Mouse (Mus musculus) liver, adult 2 months (tissue): Measurements from ENCODE around the gene Serpinb9. TPM values are rescaled to one million over a fixed set of nuclear protein-coding genes. Genes with fewer than 3 reads are reported as not detected.
"Not testable (repeated sequence)": the region's sequence is repeated elsewhere in the genome, so short reads cannot be mapped to it uniquely, and the experiment has no call there.

Source experiments
- DNase-seq: peaks from one replicate; pipeline ENCODE4 v3.0.0-alpha.2; 2011; ENCODE audit warnings: low read depth, low spot score; ENCODE audit errors: extremely low read depth
- H3K27ac ChIP-seq: fragments of 200-500 bp; replicated peaks from 2 replicates; pipeline ENCODE4 v1.5.1; 2012; ENCODE audit warnings: low read depth, mild to moderate bottlenecking, control low read depth, inconsistent platforms, low read length; ENCODE audit not compliant: insufficient read depth
- H3K27me3 ChIP-seq: fragments of 200-500 bp; 2 replicates; pipeline ENCODE4 v1.6.1; 2012; ENCODE audit warnings: mild to moderate bottlenecking, moderate library complexity, low read length, inconsistent platforms; ENCODE audit not compliant: control insufficient read depth, insufficient read depth
- H3K36me3 ChIP-seq: fragments of 200-500 bp; 2 replicates; pipeline ENCODE4 v1.6.1; 2012; ENCODE audit warnings: low read length, inconsistent platforms; ENCODE audit not compliant: control insufficient read depth, insufficient read depth
- H3K4me1 ChIP-seq: fragments of 200-500 bp; 2 replicates; pipeline ENCODE4 v1.6.1; 2011; ENCODE audit warnings: low read length; ENCODE audit not compliant: control insufficient read depth, insufficient read depth
- H3K4me3 ChIP-seq: fragments of 200-500 bp; 2 replicates; pipeline ENCODE4 v1.5.1; 2011; ENCODE audit warnings: low read depth, mild to moderate bottlenecking, control low read depth, low read length, moderate library complexity; ENCODE audit not compliant: insufficient read depth
- H3K79me2 ChIP-seq: fragments of 200-500 bp; 2 replicates; pipeline ENCODE4 v1.6.1; 2012; ENCODE audit warnings: inconsistent platforms, mild to moderate bottlenecking, low read length, moderate library complexity; ENCODE audit not compliant: control insufficient read depth, insufficient read depth
- H3K9ac ChIP-seq: fragments of 200-500 bp; 2 replicates; pipeline ENCODE4 v1.6.1; 2012; ENCODE audit warnings: low read depth, mild to moderate bottlenecking, control low read depth, inconsistent platforms, low read length
- CTCF ChIP-seq: fragments of 200-500 bp; IDR thresholded peaks from 2 replicates; pipeline ENCODE4 v1.5.1; 2011; ENCODE audit warnings: low read depth, low read length, control low read depth
- POLR2A ChIP-seq: fragments of 200-500 bp; IDR thresholded peaks from 2 replicates; pipeline ENCODE4 v1.6.1; 2011; ENCODE audit warnings: low read length, control low read depth; ENCODE audit not compliant: insufficient read depth; ENCODE audit errors: extremely low read depth
- WGBS: fragments of 180-500 bp; shearing (Covaris S2); methylation state at CpG from one replicate; pipeline ENCODE4 v1.1.7; 2018; 5-methylcytosine and 5-hydroxymethylcytosine counted together
- polyA plus RNA-seq: library from polyadenylated mRNA; depleted of rRNA; stranded (reverse); fragments of >200 nt; gene quantifications from 2 replicates; pipeline ENCODE4 v1.2.3, GENCODE M21; 2012; rRNA removed
- total RNA-seq: library from RNA; depleted of rRNA; stranded (reverse); fragments of >200 nt; gene quantifications from 2 replicates; pipeline ENCODE4 v1.2.3, GENCODE M21; 2014; rRNA removed

Serpinb9 gene
- 7.2 and 11.9 TPM in 2 replicates for total RNA-seq
- 1.8 and 2.6 TPM in 2 replicates for polyA plus RNA-seq

DNA sequence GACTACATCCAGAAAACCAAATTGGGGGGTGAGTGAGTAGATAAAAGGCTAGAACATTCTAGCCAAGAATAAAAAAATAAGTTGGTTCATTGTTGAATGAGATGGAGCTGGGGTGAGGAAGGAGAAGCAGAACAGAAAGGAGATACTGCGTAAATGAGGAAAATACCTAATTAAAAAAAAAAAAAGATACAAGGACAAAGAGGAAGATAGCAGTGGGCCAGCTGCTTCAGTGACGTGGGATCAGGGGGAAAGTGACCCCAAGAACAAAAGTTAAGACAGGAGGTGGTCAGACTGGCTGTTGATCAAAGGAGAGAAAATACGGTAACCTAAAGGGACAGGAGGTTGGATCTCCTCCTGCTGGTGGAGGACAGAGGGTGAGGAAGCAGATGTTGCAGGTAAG lies at the start of gene Serpinb9:
TSS of gene Serpinb9 (plus strand) at position 301 of the 400 bp plus-strand sequence.
- no peaks in the 10 kb centered on the region for H3K27me3 ChIP-seq
- peak within 1 kb of the TSS; percentile 63 for H3K9ac ChIP-seq
- H3K79me2 ChIP-seq, result no peaks in the 10 kb centered on the region
- WGBS, result 92% methylated on average over 3 of the region's 3 CpGs
- TF ChIP-seq CTCF (no peak), POLR2A (no peak)
- peak within 1 kb of the TSS; percentile 53 for H3K27ac ChIP-seq
- DNase-seq, result no peak
- H3K36me3 ChIP-seq, result peaks cover 2% of the 10 kb centered on the region; the same call in 1 of the 2 replicates
- peaks cover 3% of the 10 kb centered on the region for H3K4me1 ChIP-seq
- peak within 1 kb of the TSS; percentile 60 for H3K4me3 ChIP-seq

DNA sequence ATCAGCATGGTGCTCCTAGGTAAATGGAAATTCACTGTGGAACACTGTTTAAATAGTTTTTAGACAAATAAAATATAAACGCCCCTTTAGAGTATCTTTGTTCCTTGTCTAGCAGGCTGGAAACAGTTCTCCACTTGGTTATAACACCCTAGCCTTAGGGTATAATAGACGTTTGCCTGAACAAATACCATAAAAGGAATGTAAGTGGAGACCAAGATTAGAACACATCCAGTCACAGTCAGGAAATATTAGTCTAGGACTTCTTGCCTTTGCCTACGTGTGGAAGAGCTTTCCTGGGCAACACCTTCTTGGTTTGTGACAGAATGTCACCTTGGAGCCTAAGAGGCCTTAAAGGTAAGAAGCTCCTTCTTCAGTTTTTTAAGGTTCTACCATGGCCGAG lies 46.5 kb upstream of the Serpinb9 start:
- no peaks in the 10 kb centered on the region for H3K36me3 ChIP-seq

DNA sequence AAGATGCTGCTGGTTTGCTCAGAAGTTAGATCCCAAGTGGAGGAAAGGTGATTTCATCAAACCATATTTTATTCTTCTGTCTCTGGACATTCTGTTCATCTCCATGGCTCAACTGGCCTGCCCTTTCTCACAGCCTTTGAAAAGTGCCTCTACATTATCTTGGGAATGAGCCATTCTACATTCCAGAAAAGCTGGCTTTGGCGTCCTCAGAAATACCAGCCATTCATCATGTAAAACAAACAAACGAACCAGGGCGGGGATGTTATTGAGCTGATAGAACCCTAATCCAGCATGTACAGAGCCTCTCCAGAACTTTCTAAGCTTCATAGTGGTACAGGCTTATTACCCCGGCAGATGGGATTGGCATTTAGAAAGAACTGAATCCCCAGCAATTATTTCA lies 45.1 kb upstream of the Serpinb9 start:
- Histone ChIP-seq H3K4me3 (no peak overlapping the region), H3K79me2 (no peaks in the 10 kb centered on the region), H3K27me3 (no peaks in the 10 kb centered on the region), H3K36me3 (no peaks in the 10 kb centered on the region), H3K27ac (no peak overlapping the region), H3K4me1 (no peaks in the 10 kb centered on the region), H3K9ac (no peak overlapping the region)
- TF ChIP-seq CTCF (no peak), POLR2A (no peak)
- no peak for DNase-seq
- WGBS, result 81% methylated on average over 4 of the region's 4 CpGs

More for the DNA sequence above, 46.5 kb upstream of the Serpinb9 start:
- Histone ChIP-seq H3K9ac (no peak overlapping the region), H3K27me3 (no peaks in the 10 kb centered on the region), H3K4me3 (no peak overlapping the region), H3K27ac (no peak overlapping the region), H3K4me1 (no peaks in the 10 kb centered on the region), H3K79me2 (no peaks in the 10 kb centered on the region)
- 56% methylated on average over 4 of the region's 4 CpGs for WGBS
- TF ChIP-seq POLR2A (no peak), CTCF (no peak)
- DNase-seq, result no peak

GRCm38 (mm10) chr13:32958521-32958920 lies 44.5 kb upstream of the Serpinb9 start:
- H3K27me3 ChIP-seq, H3K79me2 ChIP-seq, H3K27ac ChIP-seq, H3K9ac ChIP-seq, H3K4me1 ChIP-seq, H3K36me3 ChIP-seq, DNase-seq, H3K4me3 ChIP-seq: not testable (repeated sequence)
- WGBS, result 84% methylated on average over 7 of the region's 7 CpGs

GRCm38 (mm10) chr13:32963990-32964753 lies 38.9 kb upstream of the Serpinb9 start:
- Histone ChIP-seq H3K27me3 (no peaks in the 10 kb centered on the region), H3K36me3 (no peaks in the 10 kb centered on the region), H3K9ac (no peak overlapping the region), H3K79me2 (no peaks in the 10 kb centered on the region), H3K4me3 (no peak overlapping the region), H3K4me1 (peaks cover 2% of the 10 kb centered on the region; the same call in 1 of the 2 replicates), H3K27ac (no peak overlapping the region)
- 78% methylated on average over 9 of the region's 9 CpGs for WGBS
- no peak for DNase-seq
- TF ChIP-seq CTCF, result no peak
- no peak for TF ChIP-seq POLR2A
